Mouse (Mus musculus) neural tube, embryonic 11.5 days (tissue): ENCODE measurements around the gene Psph. TPM values are rescaled to one million over a fixed set of nuclear protein-coding genes. Genes with fewer than 3 reads are reported as not detected.
A peak's percentile ranks its signal among the peaks of the same experiment; 100 is the strongest.

ENCODE experiments used
- ATAC-seq: fragments of 200-750 bp; cut with Nextera tagmentation; 2 replicates; pipeline ENCODE4 v1.8.0; 2017; ENCODE audit warnings: moderate number of reproducible peaks, mild to moderate bottlenecking, moderate TSS enrichment, moderate library complexity; ENCODE audit not compliant: insufficient read depth, low FRiP score, low TSS enrichment
- DNase-seq: peaks from one replicate; pipeline ENCODE4 v3.0.0-alpha.2; 2015; ENCODE audit warnings: low spot score
- H3K27ac ChIP-seq: fragments of 300-500 bp; sonication (generic); 2 replicates; pipeline ENCODE4 v1.5.1; 2014; ENCODE audit warnings: low read depth, mild to moderate bottlenecking, low read length
- H3K27me3 ChIP-seq: fragments of 300-500 bp; sonication (generic); 2 replicates; pipeline ENCODE4 v1.6.1; 2014; ENCODE audit warnings: mild to moderate bottlenecking, low read length, mixed read lengths; ENCODE audit not compliant: control insufficient read depth, insufficient read depth
- H3K36me3 ChIP-seq: fragments of 300-500 bp; sonication (generic); 2 replicates; pipeline ENCODE4 v1.6.1; 2014; ENCODE audit warnings: mild to moderate bottlenecking, low read length, moderate library complexity, mixed read lengths; ENCODE audit not compliant: control insufficient read depth, insufficient read depth
- H3K4me1 ChIP-seq: fragments of 300-500 bp; sonication (generic); 2 replicates; pipeline ENCODE4 v1.6.1; 2014; ENCODE audit warnings: low read length, mixed read lengths; ENCODE audit not compliant: control insufficient read depth, insufficient read depth
- H3K4me2 ChIP-seq: fragments of 300-500 bp; sonication (generic); 2 replicates; pipeline ENCODE4 v1.6.1; 2014; ENCODE audit warnings: low read depth, mild to moderate bottlenecking, moderate library complexity
- H3K4me3 ChIP-seq: fragments of 300-500 bp; sonication (generic); 2 replicates; pipeline ENCODE4 v1.5.1; 2014; ENCODE audit warnings: low read depth, low read length
- H3K9ac ChIP-seq: fragments of 300-500 bp; sonication (generic); 2 replicates; pipeline ENCODE4 v1.6.1; 2014; ENCODE audit warnings: mild to moderate bottlenecking, low read length
- H3K9me3 ChIP-seq: fragments of 300-500 bp; sonication (generic); 2 replicates; pipeline ENCODE4 v1.6.1; 2016; ENCODE audit warnings: low read length; ENCODE audit not compliant: control insufficient read depth
- WGBS: fragments of 180-500 bp; shearing (Covaris S2); extraction: QIAGEN DNeasy Blood & Tissue Kit; methylation state at CpG from one replicate; pipeline ENCODE4 v1.1.7; 2014; 5-methylcytosine and 5-hydroxymethylcytosine counted together
- polyA plus RNA-seq: library from polyadenylated mRNA; unstranded; fragments of >200 nt; fragmentation: Nextera tagmentation; extraction: Ambion mirVana; gene quantifications from 2 replicates; pipeline ENCODE4 v1.2.1, GENCODE M21; 2014

Gene Psph
- polyA plus RNA-seq, 1 experiment from 2014 or later, result 37.8 TPM

GRCm38 (mm10) chr5:129744050-129744449 is 43.2 kb downstream of the Psph start:
- Histone ChIP-seq H3K27ac (no peak overlapping the region), H3K9ac (no peak overlapping the region), H3K27me3 (no peaks in the 10 kb centered on the region), H3K4me2 (no peak overlapping the region), H3K4me3 (no peak overlapping the region), H3K4me1 (no peaks in the 10 kb centered on the region), H3K36me3 (no peaks in the 10 kb centered on the region), H3K9me3 (no peaks in the 10 kb centered on the region)
- ATAC-seq, result no peak
- no peak for DNase-seq
- WGBS, result 83% methylated on average over 6 of the region's 6 CpGs

GRCm38 (mm10) chr5:129742903-129743488 is 44.3 kb downstream of the Psph start:
- ATAC-seq (no peak), DNase-seq (no peak)
- no peak overlapping the region for H3K4me3 ChIP-seq
- 89% methylated on average over 7 of the region's 7 CpGs for WGBS
- H3K27me3 ChIP-seq, result no peaks in the 10 kb centered on the region
- H3K9me3 ChIP-seq, result no peaks in the 10 kb centered on the region
- H3K36me3 ChIP-seq, result no peaks in the 10 kb centered on the region
- no peaks in the 10 kb centered on the region for H3K4me1 ChIP-seq
- no peak overlapping the region for H3K9ac ChIP-seq
- H3K27ac ChIP-seq, result no peak overlapping the region
- no peak overlapping the region for H3K4me2 ChIP-seq

GRCm38 (mm10) chr5:129740976-129741375 is 46.3 kb downstream of the Psph start:
- no peaks in the 10 kb centered on the region for H3K36me3 ChIP-seq
- DNase-seq, result peak; percentile 51
- WGBS, result 100% methylated on average over 1 of the region's 1 CpGs
- no peak overlapping the region for H3K4me3 ChIP-seq
- H3K4me2 ChIP-seq, result no peak overlapping the region
- H3K9me3 ChIP-seq, result no peaks in the 10 kb centered on the region
- no peaks in the 10 kb centered on the region for H3K27me3 ChIP-seq
- no peak overlapping the region for H3K27ac ChIP-seq
- no peak overlapping the region for H3K9ac ChIP-seq
- no peak for ATAC-seq
- H3K4me1 ChIP-seq, result no peaks in the 10 kb centered on the region

- Histone ChIP-seq H3K9ac (no peak overlapping the region), H3K4me1 (no peaks in the 10 kb centered on the region), H3K9me3 (no peaks in the 10 kb centered on the region), H3K4me2 (no peak overlapping the region), H3K4me3 (no peak overlapping the region), H3K36me3 (no peaks in the 10 kb centered on the region), H3K27ac (no peak overlapping the region), H3K27me3 (no peaks in the 10 kb centered on the region)
- DNase-seq, result no peak
- 91% methylated on average over 5 of the region's 5 CpGs for WGBS
- no peak for ATAC-seq
Observed at GRCm38 (mm10) chr5:129731021-129731420, 56.2 kb downstream of the Psph start.

DNA sequence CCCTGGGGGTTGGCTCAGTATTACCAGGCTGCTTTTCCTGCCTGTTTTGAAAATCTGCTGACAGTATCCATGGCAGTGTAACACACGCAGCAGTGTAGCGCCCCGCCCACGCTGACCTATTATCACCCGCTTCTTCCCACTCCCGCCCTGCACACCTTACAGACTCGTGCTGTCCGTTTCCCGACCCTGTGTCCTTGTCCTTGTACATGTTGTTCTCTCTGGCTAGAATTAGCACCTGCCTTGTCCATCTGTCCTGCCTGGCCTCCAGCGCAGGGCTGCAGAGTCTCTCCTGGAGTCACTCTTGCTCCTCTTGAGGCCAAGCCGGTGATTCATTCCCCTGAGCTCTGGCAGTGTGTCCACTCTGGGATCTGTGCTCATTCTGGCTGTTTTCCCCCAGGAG is 56.9 kb downstream of the Psph start:
- ATAC-seq (no peak), DNase-seq (no peak)
- Histone ChIP-seq H3K27me3 (no peaks in the 10 kb centered on the region), H3K9me3 (no peaks in the 10 kb centered on the region), H3K4me2 (no peak overlapping the region), H3K36me3 (no peaks in the 10 kb centered on the region), H3K9ac (no peak overlapping the region), H3K27ac (no peak overlapping the region), H3K4me3 (no peak overlapping the region), H3K4me1 (no peaks in the 10 kb centered on the region)
- WGBS, result 84% methylated on average over 11 of the region's 11 CpGs

GRCm38 (mm10) chr5:129729286-129729685 is 58.0 kb downstream of the Psph start:
- DNase-seq (no peak), ATAC-seq (no peak)
- 71% methylated on average over 11 of the region's 11 CpGs for WGBS
- Histone ChIP-seq H3K9me3 (no peaks in the 10 kb centered on the region), H3K36me3 (no peaks in the 10 kb centered on the region), H3K27me3 (no peaks in the 10 kb centered on the region), H3K4me2 (no peak overlapping the region), H3K4me3 (no peak overlapping the region), H3K9ac (0 out of 2 replicates have a peak overlapping the region, but pooled peaks have one; percentile 3), H3K27ac (no peak overlapping the region), H3K4me1 (no peaks in the 10 kb centered on the region)

- no peaks in the 10 kb centered on the region for H3K4me1 ChIP-seq
- H3K36me3 ChIP-seq, result no peaks in the 10 kb centered on the region
- DNase-seq (no peak), ATAC-seq (no peak)
- H3K27ac ChIP-seq, result no peak overlapping the region
- H3K9ac ChIP-seq, result no peak overlapping the region
- H3K4me3 ChIP-seq, result no peak overlapping the region
- WGBS, result 84% methylated on average over 3 of the region's 3 CpGs
- H3K27me3 ChIP-seq, result no peaks in the 10 kb centered on the region
- H3K9me3 ChIP-seq, result no peaks in the 10 kb centered on the region
- H3K4me2 ChIP-seq, result no peak overlapping the region
Observed at GRCm38 (mm10) chr5:129726784-129727183, 60.5 kb downstream of the Psph start.

- H3K4me3 ChIP-seq, result peak overlapping the region; percentile 89
- WGBS, result 20% methylated on average over 7 of the region's 7 CpGs
- DNase-seq, result no peak
- ATAC-seq, result no peak
- H3K27ac ChIP-seq, result no peak overlapping the region
- no peaks in the 10 kb centered on the region for H3K27me3 ChIP-seq
- H3K4me2 ChIP-seq, result peak overlapping the region; percentile 38
- no peaks in the 10 kb centered on the region for H3K36me3 ChIP-seq
- H3K9ac ChIP-seq, result peak overlapping the region; percentile 96; the same call in 1 of the 2 replicates
- H3K4me1 ChIP-seq, result no peaks in the 10 kb centered on the region
- H3K9me3 ChIP-seq, result no peaks in the 10 kb centered on the region
Observed at GRCm38 (mm10) chr5:129725774-129726392, 61.4 kb downstream of the Psph start.
